Mouse (Mus musculus) liver, postnatal 0 days (tissue): ENCODE results near the gene Ptprs. TPM values are rescaled to one million over a fixed set of nuclear protein-coding genes. Genes with fewer than 3 reads are reported as not detected.
A peak's percentile ranks its signal among the peaks of the same experiment; 100 is the strongest.

ENCODE experiments used
- ATAC-seq: fragments of 200-750 bp; cut with Nextera tagmentation; 2 replicates; pipeline ENCODE4 v1.8.0; 2017; ENCODE audit warnings: mild to moderate bottlenecking, moderate library complexity
- DNase-seq: peaks from one replicate; pipeline ENCODE4 v3.0.0-alpha.2; 2016
- H3K27ac ChIP-seq: fragments of 300-500 bp; sonication (generic); 2 replicates; pipeline ENCODE4 v1.5.1; 2014; ENCODE audit warnings: antibody characterized with exemption, moderate library complexity, mild to moderate bottlenecking, low read depth
- H3K27me3 ChIP-seq: fragments of 300-500 bp; sonication (generic); 2 replicates; pipeline ENCODE4 v1.6.1; 2014; ENCODE audit warnings: low read length, control low read depth, mixed read lengths; ENCODE audit not compliant: insufficient read depth
- H3K36me3 ChIP-seq: fragments of 300-500 bp; sonication (generic); replicated peaks from 2 replicates; pipeline ENCODE4 v1.6.1; 2014; ENCODE audit warnings: mild to moderate bottlenecking, control low read depth, low read length, moderate library complexity, mixed read lengths; ENCODE audit not compliant: insufficient read depth
- H3K4me1 ChIP-seq: fragments of 300-500 bp; sonication (generic); 2 replicates; pipeline ENCODE4 v1.6.1; 2014; ENCODE audit warnings: antibody characterized with exemption, mild to moderate bottlenecking, control low read depth; ENCODE audit not compliant: insufficient read depth
- H3K4me2 ChIP-seq: fragments of 300-500 bp; sonication (generic); 2 replicates; pipeline ENCODE4 v1.6.1; 2014; ENCODE audit warnings: low read depth, mild to moderate bottlenecking, low read length, moderate library complexity, mixed read lengths
- H3K4me3 ChIP-seq: fragments of 300-500 bp; sonication (generic); 2 replicates; pipeline ENCODE4 v1.5.1; 2014; ENCODE audit warnings: low read depth, low read length
- H3K9ac ChIP-seq: fragments of 300-500 bp; sonication (generic); replicated peaks from 2 replicates; pipeline ENCODE4 v1.6.1; 2014; ENCODE audit warnings: mild to moderate bottlenecking, moderate library complexity
- H3K9me3 ChIP-seq: fragments of 300-500 bp; sonication (generic); 2 replicates; pipeline ENCODE4 v1.6.1; 2016; ENCODE audit warnings: mild to moderate bottlenecking, control low read depth, low read length, mixed read lengths
- CTCF ChIP-seq: sonication (generic); IDR thresholded peaks from 2 replicates; pipeline ENCODE4 v1.5.1; 2016; ENCODE audit warnings: antibody characterized with exemption, low read depth
- EP300 ChIP-seq: IDR thresholded peaks from 2 replicates; pipeline ENCODE4 v1.6.1; 2016; ENCODE audit warnings: antibody characterized with exemption, low read depth, mild to moderate bottlenecking
- WGBS: fragments of 180-500 bp; shearing (Covaris S2); extraction: QIAGEN DNeasy Blood & Tissue Kit; methylation state at CpG from one replicate; pipeline ENCODE4 v1.1.7; 2014; ENCODE audit not compliant: insufficient replicate concordance; 5-methylcytosine and 5-hydroxymethylcytosine counted together
- polyA plus RNA-seq: library from polyadenylated mRNA; unstranded; fragments of >200 nt; fragmentation: Nextera tagmentation; extraction: Ambion mirVana; gene quantifications from 2 replicates; pipeline ENCODE4 v1.2.1, GENCODE M21; 2015

The Ptprs gene
- polyA plus RNA-seq, 1 experiment from 2014 or later, result 3.4 TPM

DNA sequence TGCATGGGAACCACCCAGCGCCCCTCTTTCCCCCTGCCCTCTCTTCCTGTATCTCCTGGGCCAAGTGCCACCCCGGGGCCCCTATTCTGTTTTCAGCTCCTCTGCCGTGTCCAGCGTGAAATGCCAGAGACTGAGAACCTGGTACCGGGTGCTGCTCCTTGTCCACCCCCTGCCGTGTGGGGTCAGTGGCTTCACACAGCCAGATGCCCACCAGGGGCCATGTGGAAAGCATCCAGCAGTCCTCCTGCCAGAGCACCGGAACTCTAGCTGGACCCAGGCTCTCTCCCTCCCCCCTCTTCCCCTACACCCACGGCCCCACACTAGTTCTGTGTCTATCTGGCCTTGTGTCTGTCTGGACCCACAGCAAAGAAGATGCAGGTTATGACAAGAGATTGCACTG, 68.9 kb downstream of the Ptprs start:
- no peaks in the 10 kb centered on the region for H3K27me3 ChIP-seq
- no peak overlapping the region for H3K27ac ChIP-seq
- ATAC-seq, result no peak
- no peaks in the 10 kb centered on the region for H3K9me3 ChIP-seq
- no peak overlapping the region for H3K4me2 ChIP-seq
- peaks cover 22% of the 10 kb centered on the region for H3K4me1 ChIP-seq
- H3K4me3 ChIP-seq, result no peak overlapping the region
- H3K36me3 ChIP-seq, result peaks cover 1% of the 10 kb centered on the region; the same call in 1 of the 2 replicates
- H3K9ac ChIP-seq, result no peak overlapping the region
- DNase-seq, result no peak
- TF ChIP-seq EP300 (no peak), CTCF (no peak)
- 63% methylated on average over 8 of the region's 8 CpGs for WGBS

DNA sequence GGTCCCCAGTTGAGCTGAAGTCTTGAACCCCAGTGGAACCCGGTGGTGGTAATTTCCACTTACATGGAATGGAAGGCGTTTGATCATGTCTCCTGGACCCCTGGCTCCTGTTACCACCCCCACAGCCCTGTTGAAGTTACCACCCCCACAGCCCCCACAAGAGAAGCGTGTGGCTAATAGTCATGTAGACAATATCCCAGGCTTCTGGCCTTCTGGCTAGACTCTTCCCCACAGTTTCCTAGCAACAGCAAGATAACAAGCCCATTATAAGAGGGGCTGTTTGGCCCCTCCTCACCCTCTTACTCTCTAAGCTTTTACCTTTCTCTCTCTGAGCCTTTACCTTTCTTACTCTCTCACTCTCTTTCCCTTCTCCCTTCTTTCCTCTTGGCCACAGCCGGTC, 69.4 kb downstream of the Ptprs start:
- Histone ChIP-seq H3K27ac (no peak overlapping the region), H3K27me3 (no peaks in the 10 kb centered on the region), H3K36me3 (peaks cover 6% of the 10 kb centered on the region; the same call in 1 of the 2 replicates), H3K9me3 (no peaks in the 10 kb centered on the region), H3K4me1 (peaks cover 22% of the 10 kb centered on the region), H3K9ac (no peak overlapping the region), H3K4me2 (no peak overlapping the region), H3K4me3 (no peak overlapping the region)
- no peak for TF ChIP-seq EP300
- no peak for TF ChIP-seq CTCF
- WGBS, result 67% methylated on average over 4 of the region's 4 CpGs
- DNase-seq, result no peak
- no peak for ATAC-seq

DNA sequence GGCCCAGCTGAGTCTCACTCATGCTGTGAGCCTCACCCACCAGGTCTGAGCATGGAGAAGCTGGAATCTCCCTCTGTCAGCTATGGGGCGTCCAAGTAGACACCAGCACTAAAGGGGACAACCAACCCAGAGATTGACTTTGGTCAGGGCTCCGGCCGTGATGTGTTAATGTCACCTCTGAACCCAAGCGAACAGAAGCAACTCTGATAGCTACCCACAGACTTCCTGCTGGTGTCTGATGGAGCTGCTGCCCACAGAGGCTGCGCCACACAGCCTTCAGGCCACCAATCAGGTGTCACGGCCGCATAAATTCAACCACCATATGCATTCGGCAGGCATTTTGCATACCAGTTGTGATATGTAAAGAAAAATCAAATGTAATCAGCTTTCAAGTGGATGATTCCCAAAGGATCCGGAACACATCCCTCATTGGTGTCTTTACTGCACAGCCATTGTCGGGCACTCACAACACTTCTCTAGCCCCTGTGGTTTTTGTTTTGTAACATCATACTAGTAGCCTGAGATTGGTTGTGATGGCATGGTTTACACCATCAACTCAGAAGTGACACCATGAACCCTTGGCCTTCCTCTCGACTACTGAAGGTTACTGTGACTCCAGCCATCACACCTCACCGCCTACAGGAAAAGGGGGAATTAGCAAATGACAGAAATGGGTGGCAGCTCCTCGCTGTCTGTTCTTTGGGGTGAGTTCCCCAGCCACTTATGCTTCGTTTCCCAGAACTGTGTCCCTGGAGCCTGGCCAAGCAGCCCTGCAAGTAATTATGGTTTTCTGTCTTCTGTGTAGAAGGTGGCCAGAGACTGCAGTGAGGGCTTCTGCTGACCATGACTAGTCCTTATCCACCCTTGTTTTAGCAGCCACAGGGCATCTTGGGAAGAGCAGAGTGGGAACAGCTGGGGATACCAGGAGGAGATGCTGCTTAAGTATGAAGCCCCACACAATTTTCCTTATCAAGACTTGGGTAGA, 70.1 kb downstream of the Ptprs start:
- Histone ChIP-seq H3K4me1 (peaks cover 22% of the 10 kb centered on the region), H3K27me3 (no peaks in the 10 kb centered on the region), H3K36me3 (peaks cover 14% of the 10 kb centered on the region), H3K4me2 (no peak overlapping the region), H3K4me3 (no peak overlapping the region), H3K9ac (no peak overlapping the region), H3K27ac (peak overlapping the region; percentile 46; the same call in 1 of the 2 replicates), H3K9me3 (no peaks in the 10 kb centered on the region)
- DNase-seq, result no peak
- ATAC-seq, result peak; percentile 36
- TF ChIP-seq EP300 (no peak), CTCF (no peak)
- WGBS, result 64% methylated on average over 14 of the region's 14 CpGs

DNA sequence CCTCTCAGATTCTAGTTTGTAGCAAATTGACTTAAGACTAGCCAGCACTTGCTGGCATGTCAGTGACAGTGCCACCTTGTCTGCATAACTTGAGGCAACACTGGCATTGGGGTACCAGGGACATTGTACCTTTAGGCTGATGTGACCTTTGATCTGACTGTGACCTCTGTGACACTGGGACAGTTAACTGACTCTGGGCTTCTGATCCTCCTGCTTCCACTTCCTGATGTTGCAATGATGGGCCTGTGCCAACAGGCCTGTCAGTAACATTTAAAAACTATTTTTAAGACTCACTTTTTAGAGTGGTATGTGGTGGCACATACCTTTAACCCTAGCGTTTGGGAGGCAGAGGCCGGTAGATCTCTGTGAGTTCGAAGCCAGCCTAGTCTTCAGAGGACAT, 70.9 kb downstream of the Ptprs start:
- ATAC-seq (peak; percentile 72), DNase-seq (peak; percentile 52)
- H3K4me2 ChIP-seq, result no peak overlapping the region
- TF ChIP-seq CTCF (no peak), EP300 (no peak)
- H3K4me3 ChIP-seq, result no peak overlapping the region
- peak overlapping the region; percentile 46; the same call in 1 of the 2 replicates for H3K27ac ChIP-seq
- H3K9me3 ChIP-seq, result no peaks in the 10 kb centered on the region
- peaks cover 22% of the 10 kb centered on the region for H3K4me1 ChIP-seq
- no peaks in the 10 kb centered on the region for H3K27me3 ChIP-seq
- H3K9ac ChIP-seq, result no peak overlapping the region
- 58% methylated on average over 3 of the region's 3 CpGs for WGBS
- H3K36me3 ChIP-seq, result peaks cover 14% of the 10 kb centered on the region

DNA sequence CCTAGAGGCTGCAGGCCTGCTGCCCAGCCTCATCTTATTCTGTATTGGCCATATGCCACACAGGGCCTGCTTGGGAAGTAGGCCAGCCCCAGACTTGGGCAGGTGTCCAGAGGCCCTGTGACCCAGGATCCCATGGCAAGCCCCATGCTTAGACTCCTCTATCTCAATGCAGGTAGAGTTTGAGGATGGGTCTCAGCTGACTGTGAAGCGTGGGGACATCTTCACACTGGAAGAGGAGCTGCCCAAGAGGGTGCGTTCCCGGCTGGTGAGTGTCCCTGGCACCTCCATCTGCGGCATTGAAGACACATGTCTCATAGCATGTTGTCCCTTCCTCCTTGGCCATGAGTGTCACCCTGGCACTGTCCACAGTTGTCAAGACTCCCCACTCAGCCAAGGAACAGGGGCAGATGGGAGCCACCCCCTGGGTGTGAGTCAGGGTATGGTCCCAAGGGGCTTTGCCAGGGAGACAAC, 75.2 kb downstream of the Ptprs start:
- H3K36me3 ChIP-seq, result peaks cover 39% of the 10 kb centered on the region
- peaks cover 5% of the 10 kb centered on the region for H3K4me1 ChIP-seq
- ATAC-seq, result no peak

DNA sequence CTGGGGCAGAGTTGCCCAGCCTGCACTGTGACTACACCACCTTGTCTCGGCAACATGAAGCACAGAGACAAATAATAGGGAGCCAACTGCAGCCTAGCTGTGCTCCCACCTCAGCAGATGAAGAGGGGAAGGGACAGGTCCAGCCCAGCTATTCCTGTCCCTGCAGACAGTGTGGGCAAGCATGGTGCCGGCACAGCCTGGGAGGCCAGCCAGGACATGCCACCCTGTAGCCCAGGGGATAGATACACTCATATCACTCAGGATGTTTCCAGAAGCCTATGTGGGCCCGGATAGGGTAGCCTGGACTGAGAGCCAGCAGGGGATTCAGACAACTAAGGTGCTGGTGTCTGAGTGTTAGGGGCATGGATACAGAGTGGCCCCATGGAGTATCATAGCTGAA, 76.1 kb downstream of the Ptprs start:
- ATAC-seq (no peak), DNase-seq (no peak)
- 84% methylated on average over 3 of the region's 3 CpGs for WGBS
- Histone ChIP-seq H3K27me3 (no peaks in the 10 kb centered on the region), H3K9ac (no peak overlapping the region), H3K27ac (no peak overlapping the region), H3K9me3 (no peaks in the 10 kb centered on the region), H3K4me2 (no peak overlapping the region), H3K4me1 (no peaks in the 10 kb centered on the region), H3K4me3 (no peak overlapping the region), H3K36me3 (peaks cover 42% of the 10 kb centered on the region)
- TF ChIP-seq CTCF, result no peak
- no peak for TF ChIP-seq EP300

More for the DNA sequence above, 75.2 kb downstream of the Ptprs start:
- WGBS, result 90% methylated on average over 4 of the region's 4 CpGs
- Histone ChIP-seq H3K27ac (no peak overlapping the region), H3K9me3 (no peaks in the 10 kb centered on the region), H3K4me3 (no peak overlapping the region), H3K9ac (no peak overlapping the region), H3K4me2 (no peak overlapping the region), H3K27me3 (no peaks in the 10 kb centered on the region)
- TF ChIP-seq CTCF, result no peak
- no peak for TF ChIP-seq EP300
- DNase-seq, result no peak
